Mouse (Mus musculus): ENCODE measurements at regions not wholly inside any gene's neighbourhood (a gene's known extent, or its start where the extent isn't known, plus 50 kb on each side); places are given as distances from the start of the nearest gene placed in this dataset.

GRCm38 (mm10) chr11:64800246-64801121 is 178.4 kb upstream of the Elac2 start:
- no peak for DNase-seq

GRCm38 (mm10) chr11:64801351-64801750 is 177.5 kb upstream of the Elac2 start:
- DNase-seq = no peak

GRCm38 (mm10) chr11:64805567-64805966 is 173.3 kb upstream of the Elac2 start:
- DNase-seq = no peak

GRCm38 (mm10) chr11:64812408-64812807 is 166.4 kb upstream of the Elac2 start:
- no peak for DNase-seq

GRCm38 (mm10) chr11:64829429-64829828 is 149.4 kb upstream of the Elac2 start:
- no peak for DNase-seq

- DNase-seq = no peak
Measured at GRCm38 (mm10) chr11:64832453-64832852, 146.4 kb upstream of the Elac2 start.

GRCm38 (mm10) chr11:64833786-64834185 is 145.1 kb upstream of the Elac2 start:
- no peak for DNase-seq

- DNase-seq = no peak
Measured at GRCm38 (mm10) chr11:64836771-64837170, 142.1 kb upstream of the Elac2 start.

GRCm38 (mm10) chr11:64841092-64841491 is 137.7 kb upstream of the Elac2 start:
- no peak for DNase-seq

GRCm38 (mm10) chr11:64842775-64843530 is 135.9 kb upstream of the Elac2 start:
- no peak for DNase-seq

GRCm38 (mm10) chr11:64846577-64847147 is 132.2 kb upstream of the Elac2 start:
- DNase-seq = no peak

GRCm38 (mm10) chr11:64859636-64860035 is 119.2 kb upstream of the Elac2 start:
- DNase-seq = no peak

GRCm38 (mm10) chr11:64880674-64881073 is 98.2 kb upstream of the Elac2 start:
- DNase-seq = no peak

GRCm38 (mm10) chr11:64884518-64884917 is 94.3 kb upstream of the Elac2 start:
- DNase-seq = no peak

- DNase-seq = no peak
Measured at GRCm38 (mm10) chr11:64889335-64890020, 89.4 kb upstream of the Elac2 start.

GRCm38 (mm10) chr11:64890776-64891175 is 88.1 kb upstream of the Elac2 start:
- peak; percentile 14 for DNase-seq

- DNase-seq = no peak
Measured at GRCm38 (mm10) chr11:64895804-64896466, 82.9 kb upstream of the Elac2 start.

- peak; percentile 79 for DNase-seq
Measured at GRCm38 (mm10) chr11:64898758-64899586, 79.9 kb upstream of the Elac2 start.

- DNase-seq = no peak
Measured at GRCm38 (mm10) chr11:64899587-64900278, 79.1 kb upstream of the Elac2 start.

GRCm38 (mm10) chr11:64916783-64917182 is 62.1 kb upstream of the Elac2 start:
- peak; percentile 20 for DNase-seq

- DNase-seq = no peak
Measured at GRCm38 (mm10) chr11:64917301-64917700, 61.5 kb upstream of the Elac2 start.
